Mouse (Mus musculus): Measurements from ENCODE around the gene Ube2q2.
A peak's percentile ranks its signal among the peaks of the same experiment; 100 is the strongest.
"Not testable (repeated sequence)": the region's sequence is repeated elsewhere in the genome, so short reads cannot be mapped to it uniquely, and the experiment has no call there.

The Ube2q2 gene

DNA sequence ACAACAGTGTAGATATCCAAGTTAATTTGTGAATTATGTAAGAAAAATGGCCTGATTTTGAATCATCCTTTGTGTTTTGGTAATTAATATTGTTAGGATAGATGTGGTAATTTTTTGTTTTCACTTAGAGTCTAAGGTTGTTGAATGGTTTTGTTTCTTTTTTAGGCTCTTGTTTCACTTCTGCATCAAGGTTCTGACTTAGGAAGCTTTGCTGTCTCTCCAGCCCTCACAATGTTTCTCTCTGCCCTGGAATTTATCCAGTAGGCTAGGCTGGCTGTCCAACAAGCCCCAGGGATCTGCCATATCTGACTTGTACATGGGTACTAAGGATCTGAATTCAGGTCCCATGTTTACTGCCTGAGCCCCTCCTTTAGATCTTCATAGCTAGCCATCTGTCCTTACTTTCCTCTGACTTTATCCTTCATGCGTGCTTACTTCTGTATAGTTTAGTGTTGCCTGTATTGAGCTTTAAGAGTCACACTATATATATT is 23.6 kb downstream of the Ube2q2 start:
- no peak for DNase-seq (ENCODE audit: low read depth, low spot score)

DNA sequence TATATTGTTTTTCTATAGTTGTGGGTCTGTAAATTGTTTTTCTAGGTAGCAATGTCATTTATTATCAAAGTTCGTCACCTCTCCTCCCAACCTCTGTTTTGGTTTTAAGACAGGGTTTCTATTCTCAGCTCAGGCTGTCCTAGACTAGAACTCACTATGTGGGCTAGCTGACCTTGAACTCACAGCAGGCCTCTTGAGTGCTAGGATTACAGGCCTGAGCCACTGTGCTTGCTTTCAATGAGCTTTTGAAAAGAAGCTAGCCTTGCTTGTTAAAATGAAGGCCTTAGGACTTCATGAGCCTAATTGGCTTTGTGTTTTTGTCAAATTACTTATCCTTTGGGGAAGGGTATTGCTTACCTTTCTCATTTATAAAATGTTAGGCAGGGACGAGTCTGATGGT is 25.6 kb downstream of the Ube2q2 start:
- DNase-seq (ENCODE audit: low read depth, low spot score): no peak

DNA sequence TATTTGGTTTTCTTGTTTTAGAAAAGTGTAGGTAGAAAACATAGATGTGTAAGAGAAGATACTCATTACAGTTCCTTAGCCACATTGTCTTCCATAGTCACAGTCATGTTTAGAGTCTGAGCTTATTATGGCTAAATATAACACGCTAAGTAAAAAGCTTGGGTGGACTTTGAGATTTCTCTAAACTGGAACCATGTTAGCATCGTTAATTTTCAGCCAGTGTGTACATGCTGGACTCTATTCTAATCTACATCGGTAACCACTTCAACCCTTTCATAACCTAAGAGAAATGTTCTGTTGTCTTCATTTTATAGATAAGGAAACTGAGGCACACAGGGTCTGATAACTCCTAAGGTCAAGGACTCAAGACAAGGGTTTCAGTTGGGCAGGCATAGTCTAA is 47.2 kb downstream of the Ube2q2 start:
- DNase-seq (ENCODE audit: low read depth, low spot score): no peak

DNA sequence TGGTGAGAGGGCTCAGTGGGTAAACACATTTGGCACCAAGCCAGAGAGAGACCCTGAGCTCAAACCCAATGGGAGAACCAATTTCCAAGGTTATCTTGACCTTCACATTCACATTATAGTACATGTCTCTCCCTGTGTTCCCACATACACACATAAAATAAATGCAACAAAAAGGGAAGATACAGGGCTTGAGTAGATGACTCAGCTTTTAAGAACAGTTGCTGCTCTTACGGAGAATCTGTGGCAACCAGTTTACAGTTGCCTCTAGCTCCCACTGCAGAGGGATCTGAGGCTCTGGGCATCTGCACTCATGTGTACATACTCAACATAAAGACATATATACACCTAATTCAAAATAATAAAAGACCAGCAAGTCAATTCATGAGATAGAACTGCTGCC is 49.6 kb downstream of the Ube2q2 start:
- no peak for DNase-seq (ENCODE audit: low read depth, low spot score)

DNA sequence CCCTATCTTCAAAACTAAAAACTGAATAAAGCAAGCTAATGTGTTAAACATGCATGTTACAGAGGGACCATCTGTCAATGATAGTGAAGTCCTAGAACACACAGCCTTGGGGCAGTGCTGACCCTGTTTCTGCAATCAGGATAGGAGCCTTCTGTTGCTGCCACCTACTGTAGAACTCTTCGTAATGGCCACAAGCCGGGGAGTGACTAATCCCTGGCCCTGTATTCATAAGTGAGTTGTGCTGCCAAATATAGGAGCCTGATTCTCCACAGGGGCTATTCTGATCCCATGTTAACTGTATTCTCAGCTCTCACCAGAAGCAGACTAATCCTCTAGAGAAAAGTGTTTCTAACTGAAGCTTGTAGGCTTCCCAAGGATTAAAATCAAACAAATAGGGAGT is 50.7 kb downstream of the Ube2q2 start:
- peak; percentile 19 for DNase-seq (ENCODE audit: low read depth, low spot score)

DNA sequence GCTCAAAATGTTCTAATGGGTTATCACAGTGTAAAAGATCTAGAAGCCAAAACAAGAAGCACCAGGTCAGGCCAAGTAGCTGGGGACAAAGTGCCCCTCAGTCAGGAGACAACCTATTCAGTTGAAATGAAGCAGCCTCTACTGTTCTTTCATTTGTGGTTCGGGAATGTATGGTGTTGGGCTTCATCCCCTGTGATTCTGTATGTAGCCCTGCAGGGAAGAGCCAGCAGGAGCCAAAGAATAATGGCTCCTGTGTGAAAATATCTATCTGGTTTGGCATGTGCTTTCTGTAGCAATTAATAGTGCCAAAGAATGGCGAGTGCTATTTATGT is 59.8 kb downstream of the Ube2q2 start:
- DNase-seq (ENCODE audit: low read depth, low spot score): no peak

DNA sequence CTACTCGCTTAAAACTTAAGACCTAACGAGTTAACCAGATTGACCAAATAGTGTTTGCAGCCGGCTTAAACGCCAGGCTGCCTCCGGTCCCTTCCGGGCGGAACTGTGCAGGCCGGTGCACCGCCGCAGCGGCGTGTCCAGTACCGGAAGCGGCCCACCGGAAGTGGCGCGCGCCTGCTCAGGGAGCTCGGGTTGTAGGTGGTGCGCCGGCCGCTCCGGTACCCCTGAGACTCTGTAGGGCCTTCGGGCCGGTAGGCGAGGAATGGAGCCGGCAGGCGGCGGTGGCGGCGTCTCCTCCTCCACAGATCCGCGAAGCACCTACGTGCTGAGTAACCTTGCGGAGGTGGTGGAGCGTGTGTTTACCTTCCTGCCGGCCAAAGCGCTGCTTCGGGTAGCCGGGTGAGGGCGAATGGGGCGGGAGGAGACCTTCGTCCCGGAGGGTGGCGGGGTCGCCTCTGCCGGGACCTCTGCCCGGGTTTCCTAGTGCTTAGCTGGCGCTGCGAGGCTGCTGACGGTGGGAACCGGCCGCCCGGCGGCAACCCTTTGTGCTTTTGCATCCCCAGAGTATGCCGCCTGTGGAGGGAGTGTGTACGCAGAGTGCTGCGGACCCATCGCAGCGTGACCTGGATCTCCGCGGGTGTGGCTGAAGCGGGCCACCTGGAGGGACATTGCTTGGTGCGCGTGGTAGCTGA is 60.3 kb downstream of the Ube2q2 start, which contains the start of gene Fbxo22:
TSS of gene Fbxo22 (plus strand) at position 136 of the 692 bp plus-strand sequence.
- DNase-seq (ENCODE audit: low read depth, low spot score): peak; percentile 76

DNA sequence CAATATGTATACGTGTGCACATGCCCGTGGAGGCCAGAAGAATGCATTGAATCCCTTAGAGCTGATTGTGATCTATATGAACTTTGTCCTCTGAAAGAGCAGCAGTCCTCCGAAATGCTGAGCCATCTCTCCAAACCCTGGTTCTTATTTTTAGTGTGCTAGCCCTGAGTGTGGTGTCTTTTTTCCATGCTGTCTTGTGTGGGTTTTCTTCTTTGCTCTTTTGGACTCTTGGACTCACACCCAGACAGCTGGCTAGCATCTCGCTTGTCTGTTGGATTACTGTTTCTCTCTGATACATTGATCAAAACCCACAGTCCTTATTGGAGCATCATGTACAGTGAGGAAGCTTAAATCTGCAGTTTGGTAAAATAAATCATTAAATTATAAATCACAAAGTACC is 63.0 kb downstream of the Ube2q2 start:
- DNase-seq (ENCODE audit: low read depth, low spot score): no peak

DNA sequence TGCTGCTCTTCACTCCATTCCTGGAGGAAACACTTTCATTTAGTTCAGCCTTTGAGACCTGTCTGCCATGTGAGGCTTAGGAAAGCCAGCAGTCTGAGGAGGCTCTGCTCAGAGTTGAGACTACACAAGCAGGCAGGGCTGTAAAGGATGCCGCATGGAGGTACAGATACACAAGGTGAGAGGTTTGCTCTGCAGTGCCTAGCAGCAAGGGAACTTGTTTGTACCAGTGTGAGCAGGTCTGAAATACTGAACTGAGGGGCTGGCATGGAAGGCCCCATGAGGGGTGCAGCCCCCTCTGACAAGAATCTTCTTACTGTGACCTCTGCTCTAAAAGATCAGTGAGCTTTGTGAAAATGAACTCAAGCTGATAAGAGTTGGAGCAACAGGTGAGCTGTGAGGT is 64.7 kb downstream of the Ube2q2 start:
- DNase-seq (ENCODE audit: low read depth, low spot score): no peak

DNA sequence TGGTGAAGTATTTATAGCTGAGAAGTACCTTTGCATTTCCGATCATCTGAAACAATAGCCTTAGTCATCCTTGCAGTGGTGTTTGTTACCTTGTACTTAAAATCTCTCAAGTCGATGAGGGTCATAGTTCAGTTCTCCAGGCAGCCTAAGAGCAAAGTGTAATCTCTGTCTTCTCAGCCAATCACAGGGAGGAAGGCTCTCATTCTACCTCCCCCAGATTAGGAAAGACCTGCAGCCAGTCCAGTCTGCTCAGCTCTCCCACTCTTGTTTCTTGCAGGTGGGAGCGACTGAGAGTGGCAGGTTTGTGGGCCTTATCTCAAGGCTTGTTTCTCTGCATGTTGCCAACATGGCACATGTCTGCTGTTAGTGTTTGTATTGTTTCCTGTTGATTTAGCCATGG is 66.4 kb downstream of the Ube2q2 start:
- no peak for DNase-seq (ENCODE audit: low read depth, low spot score)

DNA sequence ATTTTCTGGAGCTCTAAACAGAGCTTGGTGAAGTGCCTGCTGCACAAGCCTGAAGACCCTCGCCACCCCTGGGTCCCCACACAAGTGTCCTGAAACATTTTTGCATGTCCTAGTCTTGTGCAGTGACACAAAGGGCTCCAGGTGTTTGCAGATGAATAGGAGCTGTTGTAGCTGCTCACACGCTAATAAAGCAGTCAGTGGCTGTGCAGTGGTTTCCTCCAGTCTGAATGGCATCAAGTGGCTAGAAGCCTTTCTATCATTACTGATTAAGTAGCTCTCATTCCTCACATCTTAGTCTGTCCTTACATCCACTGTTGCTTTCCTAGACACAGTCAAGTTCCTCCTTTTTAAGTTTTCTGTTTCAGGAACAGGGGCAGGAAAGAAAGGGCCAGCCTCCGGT is 67.0 kb downstream of the Ube2q2 start:
- DNase-seq (ENCODE audit: low read depth, low spot score): no peak

DNA sequence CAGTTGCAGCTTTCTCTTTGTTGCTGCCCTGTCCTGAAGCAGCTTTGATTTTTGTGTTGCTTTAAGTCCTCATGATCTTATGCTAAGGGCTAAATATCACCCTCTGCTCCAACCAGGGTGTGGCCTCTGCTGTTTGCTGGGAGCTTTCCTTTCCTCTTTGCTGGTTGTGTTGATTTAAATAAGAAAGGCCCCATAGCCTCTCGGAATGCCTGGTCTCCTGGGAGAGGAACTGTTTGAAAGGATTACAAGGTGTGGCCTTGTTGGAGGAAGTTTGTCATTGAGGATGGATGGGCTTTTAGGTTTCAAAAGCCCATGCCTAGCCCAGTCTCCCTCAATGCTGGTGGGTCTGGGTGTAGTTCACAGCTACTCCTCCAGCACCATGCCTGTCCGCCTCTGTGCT is 67.4 kb downstream of the Ube2q2 start:
- DNase-seq (ENCODE audit: low read depth, low spot score): no peak

DNA sequence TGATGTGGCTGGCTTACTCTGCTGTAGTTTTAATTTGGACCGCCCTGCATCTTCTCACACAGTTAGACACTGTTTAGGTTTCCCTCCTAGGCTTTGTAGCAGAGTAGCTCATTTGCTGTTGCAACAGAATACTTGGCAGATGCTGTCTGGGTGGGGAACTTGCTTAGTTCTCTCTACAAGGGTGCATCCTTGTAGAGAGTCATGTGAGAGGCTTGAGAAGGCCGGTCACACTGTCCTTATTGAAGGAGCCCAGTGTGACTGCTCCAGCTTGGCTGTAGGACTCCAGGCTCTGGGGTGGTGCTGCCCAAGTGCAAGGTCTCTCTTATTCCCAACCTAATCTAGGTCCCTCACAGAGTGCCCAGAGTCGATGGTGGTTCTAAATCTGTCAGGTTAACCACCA is 68.7 kb downstream of the Ube2q2 start:
- DNase-seq (ENCODE audit: low read depth, low spot score): no peak

DNA sequence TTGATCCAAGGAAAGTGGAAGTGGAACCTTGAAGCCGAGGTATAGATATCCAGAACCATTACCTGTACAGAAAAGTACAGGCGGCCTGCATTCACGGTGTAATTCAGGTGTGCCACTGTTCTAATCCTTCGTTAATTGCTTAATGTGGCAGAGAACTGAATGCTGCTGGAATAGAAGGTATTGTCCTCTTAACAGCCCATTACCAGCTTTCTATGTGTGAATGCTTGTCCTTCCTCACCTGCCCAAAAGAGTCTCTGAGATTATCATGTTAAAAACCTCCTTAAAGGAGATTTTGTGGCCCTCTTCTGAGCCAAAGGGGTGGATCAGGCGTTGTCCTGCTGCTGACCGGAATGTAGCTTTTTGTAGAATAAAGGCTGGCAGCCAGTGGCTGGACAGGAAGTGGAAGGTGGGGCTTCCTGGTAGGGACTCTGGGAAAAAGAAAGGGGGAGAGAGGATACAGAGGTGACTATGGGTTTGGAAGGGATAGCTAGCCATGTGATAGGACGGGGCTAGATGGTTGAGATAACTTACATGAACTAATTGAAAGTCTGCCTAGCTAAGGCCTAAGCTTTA is 76.6 kb downstream of the Ube2q2 start:
- no peak for DNase-seq (ENCODE audit: low read depth, low spot score)

DNA sequence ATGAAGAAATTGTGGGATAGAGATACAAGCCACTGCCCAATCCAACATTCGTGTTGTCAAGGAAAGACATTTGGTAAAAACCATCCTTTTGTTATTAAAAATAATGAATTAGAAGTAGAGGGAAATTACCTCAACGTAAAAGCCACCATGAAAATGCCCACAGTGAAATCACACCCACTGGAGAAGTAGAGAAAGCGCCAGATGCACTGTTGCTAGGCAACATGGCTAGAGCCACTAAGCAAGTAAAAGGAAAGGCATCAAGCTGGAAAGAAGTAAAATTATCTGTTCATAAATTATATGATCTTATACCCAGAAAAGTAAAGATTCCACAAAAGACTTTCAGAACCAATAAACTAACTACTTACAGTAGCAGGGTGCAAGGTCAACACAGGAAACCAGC is 77.6 kb downstream of the Ube2q2 start:
- no peak for DNase-seq (ENCODE audit: low read depth, low spot score)

DNA sequence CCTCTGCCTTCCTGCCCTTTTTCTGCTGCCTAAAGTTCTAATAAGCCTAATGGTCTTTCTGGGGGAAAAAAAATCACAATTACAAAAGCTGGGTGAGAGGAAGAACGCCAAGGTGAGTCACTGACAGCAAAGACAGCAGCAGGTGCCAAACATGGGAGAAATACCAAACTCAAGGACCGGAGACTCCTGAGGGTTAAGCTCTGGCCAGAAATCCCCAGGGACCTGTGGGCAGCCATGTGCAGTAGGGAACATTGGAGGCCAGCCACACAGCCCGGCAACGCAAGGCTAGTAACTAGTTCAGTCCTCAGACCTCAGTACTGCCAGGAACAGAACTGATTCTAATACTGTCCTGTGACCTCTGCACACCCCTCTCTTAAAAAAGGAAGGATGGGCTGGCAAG is 79.5 kb downstream of the Ube2q2 start:
- DNase-seq (ENCODE audit: low read depth, low spot score): no peak

DNA sequence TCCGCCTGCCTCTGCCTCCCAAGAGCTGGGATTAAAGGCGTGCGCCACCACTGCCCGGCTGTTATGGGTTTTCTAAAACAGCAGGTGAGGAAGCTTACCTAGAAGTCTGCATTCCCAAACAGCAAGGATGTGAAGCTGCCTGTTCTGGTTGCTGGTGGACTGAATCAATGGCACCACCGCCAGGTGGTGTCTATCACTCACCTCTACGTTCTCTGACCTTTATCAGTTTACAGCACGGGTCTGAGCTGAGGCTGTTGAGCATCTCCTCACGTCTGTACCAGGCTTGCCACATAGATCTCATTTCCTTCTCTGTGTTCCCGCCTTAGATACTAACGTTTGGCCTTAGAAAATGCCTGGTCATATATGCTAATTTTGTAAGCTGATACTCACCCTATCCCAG is 80.4 kb downstream of the Ube2q2 start:
- no peak for DNase-seq (ENCODE audit: low read depth, low spot score)

DNA sequence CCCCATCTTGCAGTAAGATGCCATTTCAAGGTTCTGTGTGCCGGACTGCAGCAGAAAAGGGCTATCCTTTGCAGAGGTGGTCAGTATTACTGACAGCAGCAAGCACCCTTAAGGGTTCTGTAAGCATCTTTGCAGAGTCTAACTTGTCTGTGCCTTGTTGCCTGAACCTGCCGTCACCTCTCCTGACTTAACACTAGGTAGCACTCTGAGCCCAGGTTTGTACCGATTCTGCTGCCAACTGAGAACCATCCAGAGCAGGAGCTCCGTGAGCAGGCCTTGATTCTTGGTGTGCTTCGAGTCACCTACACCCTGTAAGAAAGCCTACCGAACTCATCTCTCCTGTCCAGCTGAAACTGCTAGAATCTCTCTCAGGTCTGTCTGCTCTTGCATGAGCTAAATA is 82.9 kb downstream of the Ube2q2 start:
- no peak for DNase-seq (ENCODE audit: low read depth, low spot score)

DNA sequence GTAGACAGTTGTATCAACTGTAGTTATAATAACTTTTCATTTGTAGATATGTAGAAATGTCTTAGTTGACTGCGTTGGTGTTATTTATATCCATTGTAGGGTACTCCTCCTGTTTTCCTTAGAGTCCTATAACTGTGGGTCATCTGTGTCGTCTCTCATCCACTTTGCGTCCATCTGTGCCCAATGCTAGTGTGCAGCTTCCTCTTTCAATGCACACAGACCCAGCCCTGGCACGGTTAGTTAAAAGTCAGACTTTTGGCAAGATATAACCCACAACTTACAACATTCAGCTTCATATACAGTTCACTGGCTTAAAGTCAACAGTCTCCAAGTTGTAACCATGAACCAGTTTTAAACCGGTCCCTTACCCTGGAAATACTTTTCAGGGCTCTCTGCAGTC is 83.5 kb downstream of the Ube2q2 start:
- no peak for DNase-seq (ENCODE audit: low read depth, low spot score)

DNA sequence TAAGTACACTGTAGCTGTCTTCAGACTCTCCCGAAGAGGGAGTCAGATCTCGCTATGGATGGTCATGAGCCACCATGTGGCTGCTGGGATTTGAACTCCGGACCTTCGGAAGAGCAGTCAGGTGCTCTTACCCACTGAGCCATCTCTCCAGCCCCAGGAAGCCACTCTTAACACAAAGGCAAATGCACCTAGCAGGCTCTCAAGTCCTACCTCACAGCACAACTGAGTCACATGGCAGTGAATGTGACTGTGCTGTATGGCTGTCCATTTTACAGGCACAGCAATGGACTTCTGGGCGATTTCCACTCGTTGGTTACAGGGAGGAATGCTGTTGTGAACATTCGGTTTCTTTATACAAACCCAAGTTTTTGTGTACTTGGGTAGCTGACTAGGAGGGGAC is 83.9 kb downstream of the Ube2q2 start:
- no peak for DNase-seq (ENCODE audit: low read depth, low spot score)

DNA sequence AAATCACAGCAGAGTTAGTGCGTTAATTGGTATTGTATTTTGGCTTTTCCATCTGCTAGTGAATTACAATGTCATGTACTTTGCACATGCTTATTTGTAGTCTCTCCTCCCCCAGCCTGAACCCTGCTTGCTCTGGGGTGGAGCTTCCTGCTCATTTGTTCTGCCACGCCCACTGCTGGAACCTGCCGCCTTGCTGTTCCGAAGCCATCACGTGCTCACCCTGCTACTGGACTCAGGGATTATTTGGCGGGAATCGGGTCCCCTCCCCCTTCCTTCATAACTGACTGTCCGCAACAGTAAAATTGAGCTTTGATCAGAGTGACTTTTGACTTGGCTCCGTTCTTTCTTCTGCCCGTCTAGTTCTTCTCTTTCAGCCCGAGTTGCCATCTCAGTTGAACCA is 84.4 kb downstream of the Ube2q2 start:
- not testable (repeated sequence) for DNase-seq (ENCODE audit: low read depth, low spot score)

DNA sequence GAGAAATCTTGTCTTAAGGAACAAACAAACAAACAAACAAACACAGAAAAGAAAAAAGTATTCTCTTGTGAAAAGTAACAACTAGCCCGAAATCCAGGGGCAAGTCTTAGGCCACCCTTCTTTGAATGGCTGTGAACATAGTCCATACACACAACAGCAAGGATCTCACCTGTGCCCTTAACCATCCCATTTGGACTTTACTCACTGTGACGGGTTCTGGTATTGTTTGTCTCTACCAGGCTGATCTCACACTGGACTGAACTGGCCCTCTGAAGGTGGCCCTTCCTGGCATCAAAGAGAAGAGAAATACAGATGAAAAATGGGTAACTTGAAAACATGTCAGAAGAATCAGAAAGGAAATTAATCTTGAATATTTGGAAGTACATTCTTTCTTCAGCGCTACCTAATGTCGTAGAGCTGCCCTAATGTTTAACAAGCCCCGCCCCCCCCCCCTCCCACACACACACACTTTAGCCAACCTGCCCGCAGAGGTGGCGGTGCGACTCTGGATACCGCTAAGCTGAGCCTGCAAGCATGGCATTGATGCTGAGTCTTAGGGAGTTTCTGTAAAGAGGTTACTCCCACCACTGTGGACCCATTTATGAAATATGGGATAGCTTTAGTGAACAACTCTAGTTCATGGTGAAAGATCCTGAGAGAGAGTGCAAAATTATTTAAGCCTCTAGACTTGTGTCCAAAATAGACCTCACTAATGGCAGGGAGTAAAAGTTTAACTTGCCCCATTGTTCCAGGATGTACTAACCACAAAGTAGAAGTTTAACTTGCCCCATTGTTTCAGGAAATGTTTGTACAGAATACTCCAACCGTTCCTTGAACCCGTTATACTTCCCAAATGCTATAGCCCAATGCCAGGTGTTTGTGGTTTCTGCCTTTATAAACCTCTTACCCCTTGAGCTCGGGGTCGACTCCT is 87.8 kb downstream of the Ube2q2 start:
- DNase-seq (ENCODE audit: low read depth, low spot score): no peak

DNA sequence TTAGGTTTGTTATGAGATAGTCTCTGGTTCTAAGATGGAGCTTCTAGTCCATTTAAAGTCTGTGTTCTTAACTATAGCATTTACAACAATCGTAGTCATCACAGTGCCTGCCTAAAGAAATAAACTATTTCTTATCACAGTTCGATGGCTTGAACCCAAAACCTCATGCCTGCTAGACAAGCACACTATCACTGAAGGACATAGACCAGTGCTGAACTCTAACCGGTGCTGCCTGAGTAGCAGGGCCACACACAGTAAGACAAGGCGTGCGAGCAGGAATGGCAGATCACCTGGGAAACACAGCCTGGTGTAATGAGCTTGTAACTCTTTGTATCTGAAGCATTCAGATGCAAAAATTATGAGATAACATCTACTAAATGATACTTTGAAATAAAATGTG is 92.2 kb downstream of the Ube2q2 start:
- DNase-seq (ENCODE audit: low read depth, low spot score): no peak
